Mouse (Mus musculus) central nervous system, embryonic 14 days (tissue): ENCODE data around the gene Zfp746. TPM values are rescaled to one million over a fixed set of nuclear protein-coding genes. Genes with fewer than 3 reads are reported as not detected.

ENCODE experiments used
- polyA plus RNA-seq: library from polyadenylated mRNA; depleted of rRNA; stranded (reverse); fragments of >200 nt; gene quantifications from 2 replicates; pipeline ENCODE4 v1.2.3, GENCODE M21; 2012; rRNA removed

Zfp746 gene
- 33.4 and 34.0 TPM in 2 replicates for polyA plus RNA-seq

DNA sequence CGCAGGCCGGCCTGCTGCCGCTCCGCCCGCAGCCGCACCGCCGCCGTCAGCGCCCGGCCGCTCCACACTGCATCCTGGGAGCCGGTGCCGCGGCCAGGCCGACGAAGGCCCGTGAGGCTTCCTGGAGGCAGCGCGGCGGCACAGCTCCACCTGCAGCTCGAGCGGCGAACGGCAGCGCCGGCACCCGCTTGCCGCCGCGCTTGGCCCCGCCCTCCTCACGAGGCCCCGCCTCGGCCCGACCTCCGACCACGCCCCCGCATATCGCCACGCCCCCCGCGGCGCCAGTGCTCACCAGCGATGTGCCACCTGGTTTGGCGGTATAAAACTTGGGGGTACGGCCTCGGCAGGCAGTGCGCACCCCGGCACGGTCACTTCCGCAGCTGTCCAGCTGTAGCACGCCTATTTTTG is at the start of gene Zfp746:
Zfp746 (minus strand) TSS at position 123 of the 408 bp plus-strand sequence.

DNA sequence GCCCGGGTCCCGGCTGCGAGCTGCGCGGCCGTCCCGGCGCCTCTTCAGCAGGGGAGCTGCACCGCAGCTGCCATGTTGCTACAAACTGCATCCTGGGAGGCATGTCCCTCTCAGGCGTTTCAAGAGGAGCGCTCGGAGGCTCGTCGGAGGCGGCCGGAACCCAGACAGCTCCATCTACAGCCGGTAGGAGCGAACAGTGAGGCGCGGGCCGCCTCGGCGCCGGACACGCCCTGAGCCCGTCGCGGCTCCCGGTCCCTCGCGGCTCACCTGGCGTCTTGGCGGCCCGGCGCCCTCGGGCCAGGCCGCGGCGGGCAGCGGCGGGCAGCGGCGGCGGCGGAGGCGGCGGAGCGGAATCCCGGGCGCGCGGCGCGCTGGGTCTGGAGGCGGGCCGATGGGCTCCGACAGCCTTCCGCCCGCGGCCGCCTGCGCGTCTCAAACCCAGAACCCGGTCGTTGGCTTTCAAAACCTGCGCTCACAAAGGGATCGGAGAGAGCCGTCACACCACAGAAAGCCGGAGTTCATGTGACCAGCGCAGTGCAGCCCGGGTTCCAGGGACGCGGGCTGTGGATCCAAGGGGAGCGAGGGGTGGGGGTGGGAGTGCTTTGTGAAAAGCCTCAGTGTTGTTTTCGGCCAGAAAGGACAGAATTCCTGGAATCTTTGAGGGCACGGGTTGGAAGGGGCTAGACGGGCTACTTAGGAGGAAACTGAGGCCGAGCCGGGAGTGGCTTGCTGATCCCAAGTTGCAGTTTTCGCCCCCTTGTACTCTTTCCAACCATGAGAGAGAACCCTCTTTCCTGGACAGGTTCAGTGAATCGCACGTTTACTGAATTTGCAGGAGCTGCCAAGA is 37.7 kb downstream of the Zfp746 start, which contains the start of gene Zfp777:
Zfp777 (minus strand) TSS at position 486 of the 847 bp plus-strand sequence.

Other genes with a start within 250 kb of the Zfp746 start
- 23.3 and 24.3 TPM in 2 replicates for gene Zfp282, start 209.4 kb downstream of the Zfp746 start, polyA plus RNA-seq
- gene Zfp212, start 166.1 kb downstream of the Zfp746 start, polyA plus RNA-seq: 21.3 and 23.1 TPM in 2 replicates
- gene Zfp956, start 133.2 kb downstream of the Zfp746 start, polyA plus RNA-seq: 24.5 and 26.9 TPM in 2 replicates
- gene Zfp777, start 37.7 kb downstream of the Zfp746 start, polyA plus RNA-seq: 17.5 and 20.5 TPM in 2 replicates